Mouse (Mus musculus) hindbrain, embryonic 16.5 days (tissue): Measurements from ENCODE around the gene Grik1. TPM values are rescaled to one million over a fixed set of nuclear protein-coding genes. Genes with fewer than 3 reads are reported as not detected.

Source experiments
- ATAC-seq: fragments of 200-750 bp; cut with Nextera tagmentation; 2 replicates; pipeline ENCODE4 v1.8.0; 2017; ENCODE audit warnings: moderate TSS enrichment, moderate library complexity
- H3K27ac ChIP-seq: fragments of 300-500 bp; sonication (generic); 2 replicates; pipeline ENCODE4 v1.5.1; 2014; ENCODE audit warnings: low read depth, mild to moderate bottlenecking, control low read depth, low read length, moderate library complexity
- H3K27me3 ChIP-seq: fragments of 300-500 bp; sonication (generic); replicated peaks from 2 replicates; pipeline ENCODE4 v1.6.1; 2014; ENCODE audit warnings: low read length; ENCODE audit not compliant: control insufficient read depth, insufficient read depth
- H3K36me3 ChIP-seq: fragments of 300-500 bp; sonication (generic); 2 replicates; pipeline ENCODE4 v1.6.1; 2014; ENCODE audit warnings: mild to moderate bottlenecking, low read length, moderate library complexity, mixed read lengths; ENCODE audit not compliant: control insufficient read depth, insufficient read depth
- H3K4me1 ChIP-seq: fragments of 300-500 bp; sonication (generic); 2 replicates; pipeline ENCODE4 v1.6.1; 2014; ENCODE audit warnings: low read depth, low read length; ENCODE audit not compliant: control insufficient read depth, insufficient read depth
- H3K4me2 ChIP-seq: fragments of 300-500 bp; sonication (generic); 2 replicates; pipeline ENCODE4 v1.6.1; 2014; ENCODE audit warnings: mild to moderate bottlenecking, low read length, control low read depth, moderate library complexity
- H3K4me3 ChIP-seq: fragments of 300-500 bp; sonication (generic); 2 replicates; pipeline ENCODE4 v1.5.1; 2014; ENCODE audit warnings: mild to moderate bottlenecking, low read length, control low read depth, moderate library complexity
- H3K9ac ChIP-seq: fragments of 300-500 bp; sonication (generic); 2 replicates; pipeline ENCODE4 v1.6.1; 2014; ENCODE audit warnings: low read depth, mild to moderate bottlenecking, control low read depth, low read length, moderate library complexity
- H3K9me3 ChIP-seq: fragments of 300-500 bp; sonication (generic); 2 replicates; pipeline ENCODE4 v1.6.1; 2014; ENCODE audit warnings: mild to moderate bottlenecking, low read length, moderate library complexity; ENCODE audit not compliant: control insufficient read depth
- WGBS: fragments of 180-500 bp; shearing (Covaris S2); extraction: QIAGEN DNeasy Blood & Tissue Kit; methylation state at CpG from one replicate; pipeline ENCODE4 v1.1.7; 2014; 5-methylcytosine and 5-hydroxymethylcytosine counted together
- polyA plus RNA-seq: library from polyadenylated mRNA; unstranded; fragments of >200 nt; fragmentation: Nextera tagmentation; extraction: Ambion mirVana; gene quantifications from 2 replicates; pipeline ENCODE4 v1.2.1, GENCODE M21; 2015

Grik1 gene
- polyA plus RNA-seq, 1 experiment from 2014 or later, result 43.1 TPM

- 99% methylated on average over 4 of the region's 4 CpGs for WGBS
These were observed 245.7 kb downstream of the Grik1 start for GRCm38 (mm10) chr16:88044321-88044720.

DNA sequence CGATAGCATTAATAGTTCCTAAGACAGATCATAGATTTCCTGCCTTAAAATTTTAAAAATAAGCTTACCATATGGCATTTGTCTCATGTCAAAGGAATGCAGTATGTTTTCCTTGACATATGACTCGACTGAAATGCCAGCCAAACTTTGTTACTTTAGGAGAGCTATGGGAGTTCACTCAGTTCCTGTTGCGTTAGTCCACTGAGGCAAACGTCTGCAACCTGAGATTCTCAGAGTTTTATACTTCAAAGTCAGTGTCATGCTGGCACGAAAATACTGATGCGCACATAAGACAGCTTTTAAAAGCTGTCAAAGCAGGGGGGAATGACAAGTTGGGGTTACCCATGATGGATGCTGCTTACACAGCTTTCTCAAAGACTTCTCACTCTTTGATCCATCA lies 247.6 kb downstream of the Grik1 start:
- Histone ChIP-seq H3K27ac (no peak overlapping the region), H3K27me3 (no peaks in the 10 kb centered on the region), H3K4me2 (no peak overlapping the region), H3K4me1 (no peaks in the 10 kb centered on the region), H3K4me3 (no peak overlapping the region), H3K9ac (no peak overlapping the region), H3K36me3 (no peaks in the 10 kb centered on the region), H3K9me3 (no peaks in the 10 kb centered on the region)
- WGBS, result 72% methylated on average over 6 of the region's 6 CpGs
- no peak for ATAC-seq

More at GRCm38 (mm10) chr16:88044321-88044720, 245.7 kb downstream of the Grik1 start:
- no peak overlapping the region for H3K27ac ChIP-seq
- no peak overlapping the region for H3K9ac ChIP-seq
- H3K4me2 ChIP-seq, result no peak overlapping the region
- no peaks in the 10 kb centered on the region for H3K9me3 ChIP-seq
- no peaks in the 10 kb centered on the region for H3K27me3 ChIP-seq
- no peak for ATAC-seq
- no peaks in the 10 kb centered on the region for H3K4me1 ChIP-seq
- no peaks in the 10 kb centered on the region for H3K36me3 ChIP-seq
- no peak overlapping the region for H3K4me3 ChIP-seq

DNA sequence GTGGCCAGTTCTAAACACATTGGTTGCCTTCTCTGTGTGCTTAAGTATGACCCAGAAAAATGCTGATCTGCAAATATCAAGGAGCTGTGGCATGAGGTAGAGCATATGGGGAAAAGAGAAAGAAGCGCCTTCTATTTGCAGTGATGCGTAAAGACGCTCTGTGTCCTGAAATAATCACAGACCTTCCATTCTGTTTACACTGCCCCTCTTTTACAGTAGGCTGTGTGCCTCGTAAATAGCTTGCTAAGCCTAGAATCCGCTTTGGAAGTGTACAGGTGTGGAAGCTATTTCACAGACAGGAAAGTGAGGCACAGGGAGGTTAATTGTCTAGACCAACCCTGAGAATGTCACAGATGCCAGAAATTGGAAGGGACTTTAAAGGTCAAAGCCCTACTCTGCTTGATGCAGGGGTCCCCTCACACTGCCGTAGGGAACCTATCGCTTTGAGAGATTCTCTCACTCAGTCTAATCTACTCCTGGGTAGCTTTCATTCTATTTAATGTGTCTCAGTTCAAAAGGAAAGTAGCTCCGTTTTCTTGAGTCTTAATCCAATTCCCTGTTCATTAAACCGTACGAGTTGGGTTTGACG lies 251.5 kb downstream of the Grik1 start:
- no peaks in the 10 kb centered on the region for H3K27me3 ChIP-seq
- no peaks in the 10 kb centered on the region for H3K4me1 ChIP-seq
- 78% methylated on average over 11 of the region's 11 CpGs for WGBS
- H3K27ac ChIP-seq, result no peak overlapping the region
- no peaks in the 10 kb centered on the region for H3K9me3 ChIP-seq
- no peak overlapping the region for H3K4me3 ChIP-seq
- H3K4me2 ChIP-seq, result no peak overlapping the region
- no peak for ATAC-seq
- H3K36me3 ChIP-seq, result no peaks in the 10 kb centered on the region
- H3K9ac ChIP-seq, result no peak overlapping the region

- H3K9ac ChIP-seq, result no peak overlapping the region
- H3K27ac ChIP-seq, result no peak overlapping the region
- WGBS, result 17% methylated on average over 2 of the region's 2 CpGs
- peak; percentile 78 for ATAC-seq
- H3K36me3 ChIP-seq, result no peaks in the 10 kb centered on the region
- no peak overlapping the region for H3K4me3 ChIP-seq
- H3K27me3 ChIP-seq, result no peaks in the 10 kb centered on the region
- no peaks in the 10 kb centered on the region for H3K4me1 ChIP-seq
- H3K9me3 ChIP-seq, result no peaks in the 10 kb centered on the region
- H3K4me2 ChIP-seq, result no peak overlapping the region
These were observed 301.3 kb downstream of the Grik1 start for GRCm38 (mm10) chr16:87988805-87989204.

- no peak overlapping the region for H3K27ac ChIP-seq
- H3K9ac ChIP-seq, result no peak overlapping the region
- no peaks in the 10 kb centered on the region for H3K9me3 ChIP-seq
- H3K4me2 ChIP-seq, result no peak overlapping the region
- no peaks in the 10 kb centered on the region for H3K36me3 ChIP-seq
- no peaks in the 10 kb centered on the region for H3K4me1 ChIP-seq
- no peak overlapping the region for H3K4me3 ChIP-seq
- ATAC-seq, result peak; percentile 69
- H3K27me3 ChIP-seq, result no peaks in the 10 kb centered on the region
These were observed 305.7 kb downstream of the Grik1 start for GRCm38 (mm10) chr16:87984201-87984870.

DNA sequence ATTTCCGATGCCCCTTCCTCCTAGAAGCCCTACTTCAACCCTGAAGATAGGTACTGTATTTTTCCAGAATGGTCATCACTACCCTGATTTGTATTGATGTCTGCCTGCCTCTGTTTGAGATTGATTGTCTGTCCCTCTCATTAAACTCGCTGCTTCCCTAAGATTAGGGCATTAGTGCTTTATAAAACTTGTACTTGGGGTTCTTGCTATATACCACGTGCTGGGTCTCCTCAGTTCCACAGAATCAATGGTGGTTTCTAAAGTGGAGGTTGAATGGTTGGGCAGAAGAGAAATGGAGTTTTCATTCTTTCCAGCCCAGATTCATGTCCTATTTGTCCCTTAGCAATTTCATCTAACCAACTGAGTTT lies 316.0 kb downstream of the Grik1 start:
- Histone ChIP-seq H3K27ac (no peak overlapping the region), H3K9ac (no peak overlapping the region), H3K36me3 (no peaks in the 10 kb centered on the region), H3K9me3 (no peaks in the 10 kb centered on the region), H3K27me3 (no peaks in the 10 kb centered on the region), H3K4me2 (no peak overlapping the region), H3K4me1 (no peaks in the 10 kb centered on the region; the same call in 1 of the 2 replicates), H3K4me3 (no peak overlapping the region)
- no peak for ATAC-seq
- WGBS, result 43% methylated on average over 3 of the region's 3 CpGs

GRCm38 (mm10) chr16:87973394-87974075 lies 316.5 kb downstream of the Grik1 start:
- Histone ChIP-seq H3K4me3 (no peak overlapping the region), H3K27ac (no peak overlapping the region), H3K27me3 (no peaks in the 10 kb centered on the region), H3K9me3 (no peaks in the 10 kb centered on the region), H3K36me3 (no peaks in the 10 kb centered on the region), H3K4me2 (no peak overlapping the region), H3K9ac (no peak overlapping the region), H3K4me1 (no peaks in the 10 kb centered on the region; the same call in 1 of the 2 replicates)
- no peak for ATAC-seq
- 42% methylated on average over 2 of the region's 2 CpGs for WGBS

- 56% methylated on average over 6 of the region's 6 CpGs for WGBS
- H3K4me1 ChIP-seq, result no peaks in the 10 kb centered on the region; the same call in 1 of the 2 replicates
- no peak overlapping the region for H3K4me3 ChIP-seq
- H3K27ac ChIP-seq, result no peak overlapping the region
- H3K36me3 ChIP-seq, result no peaks in the 10 kb centered on the region
- H3K9ac ChIP-seq, result no peak overlapping the region
- 0 out of 2 replicates have a peak, but pooled peaks have one; percentile 27 for ATAC-seq
- H3K4me2 ChIP-seq, result no peak overlapping the region
- no peaks in the 10 kb centered on the region for H3K9me3 ChIP-seq
- H3K27me3 ChIP-seq, result no peaks in the 10 kb centered on the region
These were observed 318.2 kb downstream of the Grik1 start for GRCm38 (mm10) chr16:87971911-87972310.

GRCm38 (mm10) chr16:87969936-87970335 lies 320.1 kb downstream of the Grik1 start:
- Histone ChIP-seq H3K36me3 (no peaks in the 10 kb centered on the region), H3K4me1 (no peaks in the 10 kb centered on the region; the same call in 1 of the 2 replicates)
- WGBS, result 62% methylated on average over 3 of the region's 3 CpGs

More at GRCm38 (mm10) chr16:87969936-87970335, 320.1 kb downstream of the Grik1 start:
- ATAC-seq, result 0 out of 2 replicates have a peak, but pooled peaks have one; percentile 9
- Histone ChIP-seq H3K27ac (no peak overlapping the region), H3K4me2 (no peak overlapping the region), H3K9me3 (no peaks in the 10 kb centered on the region), H3K9ac (no peak overlapping the region), H3K27me3 (no peaks in the 10 kb centered on the region), H3K4me3 (no peak overlapping the region)
